Mouse (Mus musculus) T-helper 2 cell (primary cell): ENCODE data around the gene Meis3.

Experiments used
- in situ Hi-C: fragments of 300-600 bp; cut with MboI, MseI; formaldehyde crosslinking; loops from one replicate; pipeline ENCODE4 v1.15.1; 2025; ENCODE audit warnings: high pct_unique_total_duplicates

The Meis3 gene

DNA sequence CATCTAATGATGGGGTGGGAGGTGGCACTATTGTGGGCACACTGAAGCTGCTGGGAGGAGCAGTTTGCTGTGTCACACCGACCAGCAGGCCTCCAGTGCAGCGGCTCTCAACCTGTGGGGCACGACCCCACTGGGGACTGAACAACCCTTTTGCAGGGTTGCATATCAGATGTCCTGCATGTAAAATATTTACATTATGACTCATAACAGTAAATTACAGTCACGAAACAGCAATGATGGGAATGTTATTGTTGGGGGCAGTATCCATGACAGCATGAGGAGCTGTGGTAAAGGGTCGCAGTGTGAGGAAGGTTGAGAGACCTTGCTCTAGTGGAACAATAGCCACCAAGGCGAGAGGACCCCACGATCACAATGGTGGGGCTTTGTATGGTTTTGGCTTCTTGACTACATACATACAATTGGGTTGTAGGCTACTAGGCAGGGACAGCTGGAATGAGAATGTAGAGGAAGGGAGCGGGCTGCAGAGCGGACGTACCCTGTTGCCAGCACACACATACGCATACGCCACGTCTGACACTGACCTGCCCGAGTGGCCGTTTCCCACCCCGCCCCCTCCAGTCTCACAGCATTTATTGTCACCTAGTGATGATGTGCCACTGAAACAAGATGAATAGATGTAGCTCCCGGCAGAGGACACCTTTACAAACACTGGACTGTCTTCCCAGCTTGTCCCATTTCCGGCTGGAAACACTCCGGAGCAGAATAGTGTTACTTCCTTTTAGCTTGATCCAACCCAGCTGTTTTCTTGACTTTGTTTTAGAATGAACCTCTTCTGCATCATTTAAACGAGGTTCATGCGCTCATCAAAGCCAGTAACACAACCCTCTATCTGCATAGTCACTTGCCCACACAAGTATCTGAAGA lies 34.1 kb downstream of the Meis3 start:
- in situ Hi-C loops: loop anchor here (5.0 kb wide), 1 partner anchor 63 kb away; the partner anchor contains the start of gene Inafm1

DNA sequence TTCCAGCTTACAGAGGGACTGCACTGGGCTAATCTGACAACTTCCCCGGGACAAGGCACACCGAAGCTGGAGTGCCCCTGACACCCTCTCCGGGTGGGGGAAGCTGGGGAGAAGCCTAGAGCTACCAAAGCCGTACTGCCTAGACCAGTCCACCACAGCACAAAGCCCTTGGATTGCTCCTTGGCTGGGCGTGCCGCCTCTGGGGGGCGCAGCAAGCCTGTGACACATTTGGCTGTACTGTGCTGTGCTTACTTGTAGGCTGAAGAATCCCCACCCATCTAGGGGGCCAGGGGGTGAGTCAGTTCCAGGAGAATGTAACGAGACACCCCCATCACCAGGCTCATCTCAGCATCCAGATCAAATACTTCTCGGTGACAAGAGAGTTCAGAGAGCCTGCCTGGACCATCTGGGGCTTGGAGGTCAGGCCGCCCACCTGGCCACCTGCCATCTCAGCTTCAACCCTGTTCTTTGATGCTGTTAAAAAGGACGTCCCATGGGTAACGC lies 36.0 kb downstream of the Meis3 start:
- in situ Hi-C loops: no loop called here

DNA sequence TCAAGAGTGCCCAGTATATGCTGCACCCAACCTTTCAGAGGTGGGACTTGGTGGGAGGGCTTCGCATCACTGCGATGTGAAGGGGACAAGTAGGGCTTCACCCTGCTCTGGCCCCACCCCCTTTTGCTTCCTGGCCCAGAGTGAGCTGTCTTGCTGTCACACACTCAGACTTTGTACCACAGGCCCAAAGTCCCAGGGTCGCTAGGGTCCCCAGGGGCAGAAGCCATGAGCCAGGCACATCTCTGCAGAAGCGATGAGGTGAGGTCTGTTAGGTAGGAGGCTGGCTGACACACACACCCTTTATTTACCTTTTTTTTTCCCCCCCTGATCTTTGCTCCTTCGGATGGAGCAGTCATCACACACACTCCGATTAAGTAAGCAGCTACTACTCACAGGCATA lies 38.3 kb downstream of the Meis3 start:
- in situ Hi-C loops: no loop called here

DNA sequence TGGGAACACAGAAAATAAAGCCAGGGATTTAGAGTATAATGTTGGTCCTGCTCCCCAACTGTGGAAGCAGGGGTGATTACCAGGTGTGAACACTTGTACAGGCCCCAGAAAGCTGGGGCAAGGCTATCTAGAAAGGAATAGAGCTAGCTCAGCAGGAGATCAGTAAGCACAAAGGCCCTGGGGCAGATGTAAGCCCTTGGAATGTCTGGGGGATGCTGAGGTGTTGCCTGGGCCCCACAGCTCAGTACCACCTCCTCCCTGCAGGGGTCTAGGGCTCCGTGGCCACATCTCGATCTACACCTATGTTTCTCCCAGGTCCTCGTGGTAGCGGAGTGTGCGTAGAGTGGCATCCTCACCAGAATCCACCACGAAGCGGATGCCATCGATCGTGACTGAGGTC lies 39.1 kb downstream of the Meis3 start:
- in situ Hi-C loops: no loop called here

DNA sequence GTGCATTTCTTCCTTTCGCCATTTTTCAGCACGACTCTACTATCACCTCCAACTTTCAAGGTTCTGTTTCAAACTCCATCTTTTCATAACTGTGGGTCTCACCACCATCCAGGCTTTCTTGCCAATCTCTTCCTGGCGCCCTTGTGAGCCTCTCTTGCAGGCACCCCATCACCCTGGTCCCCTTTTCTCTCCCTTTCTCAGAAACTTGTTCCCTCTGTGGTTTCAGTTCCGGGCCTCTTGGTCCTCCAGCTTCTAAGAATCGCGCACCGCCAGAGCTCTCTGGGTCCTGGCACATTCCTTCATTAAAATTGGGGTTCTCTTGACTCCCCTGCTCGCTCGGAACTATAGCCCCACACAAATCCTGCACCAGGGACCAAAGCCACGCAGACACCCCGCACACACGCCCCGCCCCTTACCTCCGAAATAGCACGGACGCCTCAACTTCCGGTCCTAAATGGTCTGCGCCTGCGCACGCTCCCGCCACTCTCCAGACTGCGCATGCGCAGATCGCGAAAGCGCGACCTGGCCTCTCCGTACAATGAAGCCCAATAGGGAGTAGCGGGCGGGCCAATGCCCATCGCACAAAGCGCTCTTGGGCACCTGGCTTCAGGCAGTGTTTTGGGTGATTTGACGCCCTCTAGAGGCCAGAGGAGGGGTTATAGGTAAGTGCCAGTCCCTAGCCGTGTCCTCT lies 46.8 kb downstream of the Meis3 start, which contains the start of gene Dhx34:
Gene Dhx34 (minus strand): TSS at position 456 of the 691 bp plus-strand sequence.
- in situ Hi-C loops: no loop called here

DNA sequence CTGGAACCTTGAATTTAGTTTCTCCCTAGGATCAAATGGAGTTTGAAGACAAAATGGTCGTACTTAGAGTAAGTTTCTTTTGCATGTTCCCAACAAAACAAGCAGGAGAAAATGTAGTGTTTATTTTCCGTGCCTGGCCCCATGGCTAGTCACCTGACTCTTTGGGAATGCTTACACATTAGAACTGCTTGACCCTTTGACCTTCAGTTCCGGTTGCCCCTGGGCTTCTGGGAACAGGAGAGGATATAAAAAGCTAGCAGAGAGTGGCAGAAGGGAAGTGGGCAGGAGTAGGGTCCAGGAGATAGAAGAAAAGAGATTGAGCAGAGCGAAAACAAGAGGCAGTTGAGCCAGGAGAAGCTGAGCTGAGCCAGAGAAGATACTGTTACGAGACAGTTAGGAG lies 55.0 kb downstream of the Meis3 start:
- in situ Hi-C loops: no loop called here
